Mouse (Mus musculus): ENCODE results near the gene Cd7.
"Not testable (repeated sequence)": the region's sequence is repeated elsewhere in the genome, so short reads cannot be mapped to it uniquely, and the experiment has no call there.

Gene Cd7

GRCm38 (mm10) chr11:121039302-121039701 lies at the start of gene Cd7:
Cd7 (minus strand) TSS chr11:121039418.
- in situ Hi-C loops (cut with MboI, MseI), result loop anchor here (25.0 kb wide), 1 partner anchor 1227 kb away; no protein-coding TSS in a partner anchor

GRCm38 (mm10) chr11:121088997-121089396 lies 49.8 kb upstream of the Cd7 start:
- in situ Hi-C loops (cut with MboI, MseI), result no loop called here

GRCm38 (mm10) chr11:121086296-121086695 lies 47.1 kb upstream of the Cd7 start:
- in situ Hi-C loops (cut with MboI, MseI), result no loop called here

- in situ Hi-C loops (cut with MboI, MseI), result no loop called here
Observed at GRCm38 (mm10) chr11:121085181-121085580, 46.0 kb upstream of the Cd7 start.

- in situ Hi-C loops (cut with MboI, MseI), result no loop called here
Observed at GRCm38 (mm10) chr11:121082857-121083500, 43.8 kb upstream of the Cd7 start.

- in situ Hi-C loops (cut with MboI, MseI), result no loop called here
Observed at GRCm38 (mm10) chr11:121082250-121082649, 43.0 kb upstream of the Cd7 start.

GRCm38 (mm10) chr11:121081120-121081519 lies 41.9 kb upstream of the Cd7 start, which contains the start of gene Sectm1a:
Sectm1a (minus strand) TSS chr11:121081220.
- in situ Hi-C loops (cut with MboI, MseI), result no loop called here

GRCm38 (mm10) chr11:121080330-121080729 lies 41.1 kb upstream of the Cd7 start:
- in situ Hi-C loops (cut with MboI, MseI), result no loop called here

GRCm38 (mm10) chr11:121075655-121076054 lies 36.4 kb upstream of the Cd7 start:
- in situ Hi-C loops (cut with MboI, MseI), result no loop called here

- in situ Hi-C loops (cut with MboI, MseI), result loop anchor here (5.0 kb wide), 1 partner anchor 48 kb away; the partner anchor contains the start of gene Tex19.2
Observed at GRCm38 (mm10) chr11:121069662-121070061, 30.4 kb upstream of the Cd7 start.

- in situ Hi-C loops (cut with MboI, MseI), result loop anchor here (5.0 kb wide), 1 partner anchor 49 kb away; the partner anchor contains the start of gene Tex19.2
Observed at GRCm38 (mm10) chr11:121067895-121068294, 28.7 kb upstream of the Cd7 start.

- in situ Hi-C loops (cut with MboI, MseI), result no loop called here
Observed at GRCm38 (mm10) chr11:121064197-121064596, 25.0 kb upstream of the Cd7 start.

GRCm38 (mm10) chr11:121063379-121063778 lies 24.2 kb upstream of the Cd7 start, which contains the start of gene Sectm1b:
Sectm1b (minus strand) TSS chr11:121063569.
- in situ Hi-C loops (cut with MboI, MseI), result no loop called here

GRCm38 (mm10) chr11:121061615-121062014 lies 22.4 kb upstream of the Cd7 start:
- in situ Hi-C loops (cut with MboI, MseI), result no loop called here

GRCm38 (mm10) chr11:121060401-121061067 lies 21.3 kb upstream of the Cd7 start:
- in situ Hi-C loops (cut with MboI, MseI), result not testable (repeated sequence)

- in situ Hi-C loops (cut with MboI, MseI), result no loop called here
Observed at GRCm38 (mm10) chr11:121059471-121059870, 20.3 kb upstream of the Cd7 start.

GRCm38 (mm10) chr11:121058956-121059355 lies 19.7 kb upstream of the Cd7 start:
- in situ Hi-C loops (cut with MboI, MseI), result no loop called here

GRCm38 (mm10) chr11:121058122-121058521 lies 18.9 kb upstream of the Cd7 start:
- in situ Hi-C loops (cut with MboI, MseI), result no loop called here

GRCm38 (mm10) chr11:121056536-121057236 lies 17.5 kb upstream of the Cd7 start:
- in situ Hi-C loops (cut with MboI, MseI), result no loop called here

- in situ Hi-C loops (cut with MboI, MseI), result no loop called here
Observed at GRCm38 (mm10) chr11:121053536-121053935, 14.3 kb upstream of the Cd7 start.

GRCm38 (mm10) chr11:121052387-121052786 lies 13.2 kb upstream of the Cd7 start:
- in situ Hi-C loops (cut with MboI, MseI), result no loop called here

- in situ Hi-C loops (cut with MboI, MseI), result no loop called here
Observed at GRCm38 (mm10) chr11:121051793-121052192, 12.6 kb upstream of the Cd7 start.
